Mouse (Mus musculus) frontal cortex, adult (tissue): Measurements from ENCODE around the gene Xbp1.
"Not testable (repeated sequence)": the region's sequence is repeated elsewhere in the genome, so short reads cannot be mapped to it uniquely, and the experiment has no call there.

Experiments
- ATAC-seq: cut with Nextera tagmentation; 2 replicates; pipeline ENCODE4 v1.9.2; 2017; ENCODE audit warnings: mild to moderate bottlenecking, moderate library complexity, mixed read lengths; ENCODE audit not compliant: low TSS enrichment

Xbp1 gene

DNA sequence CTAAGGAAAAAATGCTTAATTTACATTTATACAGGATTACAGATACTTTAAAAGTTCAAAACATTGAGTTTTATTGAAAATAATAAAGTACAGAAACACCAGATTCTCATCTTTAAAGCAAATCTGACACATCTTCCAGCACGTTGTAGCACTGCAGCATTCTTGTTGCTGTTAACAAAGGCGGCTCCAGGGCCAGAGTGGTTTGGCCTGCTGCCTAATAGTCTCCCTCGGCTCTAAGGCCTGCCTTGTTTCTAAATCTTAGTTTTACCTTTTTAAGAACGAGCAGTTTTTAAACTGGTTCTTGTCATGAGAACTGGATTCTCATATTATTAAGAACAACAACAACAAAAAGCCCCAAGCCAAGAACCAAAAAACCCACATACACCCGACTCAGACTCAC lies 8.4 kb downstream of the Xbp1 start:
- ATAC-seq = no peak

GRCm38 (mm10) chr11:5530172-5530571 lies 9.7 kb downstream of the Xbp1 start:
- ATAC-seq = no peak

- ATAC-seq = no peak
Observed at GRCm38 (mm10) chr11:5530717-5531116, 10.3 kb downstream of the Xbp1 start.

DNA sequence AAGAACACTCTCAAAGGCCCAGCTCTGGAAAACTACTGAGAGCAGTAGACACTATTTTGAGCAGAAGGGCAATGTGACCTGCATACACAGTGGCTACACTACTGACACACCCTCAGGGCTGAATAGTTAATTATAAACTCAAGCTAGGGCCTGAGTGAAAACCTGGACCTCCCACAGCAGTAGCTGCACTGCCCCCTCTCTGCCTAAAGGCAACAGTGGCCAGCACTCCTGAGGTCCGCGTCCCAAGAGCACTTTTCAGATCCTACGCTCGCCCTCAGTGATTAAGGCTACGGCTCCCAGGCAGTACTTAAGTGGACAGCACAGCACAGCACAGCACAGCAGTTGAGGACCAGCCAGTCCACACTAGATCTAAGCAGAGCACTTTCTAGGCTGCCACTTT lies 12.6 kb downstream of the Xbp1 start:
- ATAC-seq = no peak; the same call in 1 of the 2 replicates

- ATAC-seq = not testable (repeated sequence)
Observed at GRCm38 (mm10) chr11:5537454-5537853, 17.0 kb downstream of the Xbp1 start.

DNA sequence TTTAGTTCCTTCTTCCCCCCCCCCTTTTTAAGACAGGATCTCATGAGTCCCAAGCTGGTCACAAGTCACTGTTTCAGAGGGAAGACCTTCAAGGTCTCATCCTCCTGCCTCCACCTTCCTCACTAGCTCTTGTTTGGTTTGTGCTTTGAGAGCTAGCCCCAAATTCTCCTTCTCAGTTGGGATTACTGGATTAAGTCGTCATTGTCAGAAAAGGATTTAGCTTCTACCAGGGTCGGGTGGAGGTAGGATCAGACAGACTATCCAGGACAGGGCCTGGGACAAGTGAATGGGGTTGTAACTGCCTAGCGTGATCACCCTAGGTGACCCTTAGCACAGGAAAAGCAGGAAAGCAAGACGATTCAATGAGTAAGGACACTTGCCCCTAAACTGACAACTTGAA lies 19.9 kb downstream of the Xbp1 start:
- no peak for ATAC-seq

DNA sequence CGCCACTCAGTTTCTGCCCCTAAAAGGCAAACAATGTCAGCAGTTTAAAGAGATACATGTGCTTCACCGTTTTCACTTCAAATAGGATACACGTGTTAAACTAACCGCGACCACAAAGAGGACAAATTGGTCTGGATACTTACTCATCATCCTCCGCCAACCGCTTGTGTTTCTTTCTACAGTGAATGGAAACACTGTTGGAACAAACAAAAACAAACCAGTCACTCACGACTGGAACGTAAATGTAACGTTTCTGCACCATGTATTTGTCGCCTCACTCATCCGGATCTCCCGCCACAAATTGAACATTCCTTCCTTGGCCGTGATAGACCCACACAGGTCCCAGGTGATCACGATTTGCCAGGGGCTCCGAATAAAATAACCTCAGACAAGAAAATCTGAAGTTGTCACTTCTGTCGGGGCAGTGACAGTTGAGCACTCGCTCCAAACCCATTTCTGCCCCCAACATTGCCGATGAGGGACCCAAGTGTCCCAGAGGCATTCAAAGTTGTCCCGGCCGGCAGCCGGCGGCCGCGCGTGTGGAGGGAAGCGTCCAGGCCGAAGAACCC lies 20.9 kb downstream of the Xbp1 start:
- ATAC-seq = peak; percentile 3; the same call in 1 of the 2 replicates

- peak; percentile 99 for ATAC-seq
Observed at GRCm38 (mm10) chr11:5541799-5542481, 21.5 kb downstream of the Xbp1 start, which contains the start of gene Ccdc117. Gene Ccdc117, minus strand, starts transcription at chr11:5542187.

GRCm38 (mm10) chr11:5542482-5543185 lies 22.2 kb downstream of the Xbp1 start:
- no peak for ATAC-seq

- no peak for ATAC-seq
Observed at GRCm38 (mm10) chr11:5543281-5543680, 22.8 kb downstream of the Xbp1 start.

DNA sequence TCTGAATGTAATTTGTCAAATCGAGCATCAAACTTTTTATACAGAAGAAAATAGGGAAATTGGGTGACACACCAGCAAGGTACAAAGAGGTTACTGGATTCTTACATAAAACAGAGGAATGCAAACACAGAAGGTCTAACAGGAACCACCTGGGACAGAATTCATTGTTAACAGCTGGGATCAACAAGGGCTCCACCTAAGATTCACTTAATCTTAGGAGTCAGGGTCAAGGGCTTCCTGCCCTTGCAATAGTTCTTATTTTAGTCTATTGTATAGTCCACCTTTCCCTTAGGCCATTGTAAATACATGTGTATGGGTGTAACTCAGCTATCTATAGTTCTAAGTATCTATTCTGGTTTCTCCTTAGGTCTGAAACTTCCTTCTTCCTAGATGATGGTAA lies 24.2 kb downstream of the Xbp1 start:
- not testable (repeated sequence) for ATAC-seq

GRCm38 (mm10) chr11:5545457-5545856 lies 25.0 kb downstream of the Xbp1 start:
- ATAC-seq = no peak

GRCm38 (mm10) chr11:5546693-5547092 lies 26.2 kb downstream of the Xbp1 start:
- ATAC-seq = no peak

GRCm38 (mm10) chr11:5551430-5551829 lies 31.0 kb downstream of the Xbp1 start:
- ATAC-seq = no peak

DNA sequence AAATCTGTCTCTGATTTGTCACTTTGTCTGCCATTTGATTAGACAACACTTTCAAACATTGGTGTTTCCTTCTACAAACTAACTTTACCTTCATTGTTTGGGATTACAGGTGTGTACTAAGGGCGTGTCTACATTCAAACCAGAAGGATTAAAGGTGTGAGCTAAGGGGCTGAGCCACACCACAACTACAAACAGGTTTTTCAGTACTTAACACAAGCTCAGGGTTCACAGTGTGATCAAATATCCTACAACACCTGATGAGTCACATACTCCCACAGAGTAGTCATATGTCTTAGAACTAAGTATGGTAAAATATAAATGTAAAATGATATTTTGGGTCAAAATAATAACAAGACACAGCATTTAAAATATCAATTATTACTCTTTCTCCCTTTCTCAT lies 31.5 kb downstream of the Xbp1 start:
- ATAC-seq = no peak

- no peak for ATAC-seq
Observed at GRCm38 (mm10) chr11:5560273-5560672, 39.8 kb downstream of the Xbp1 start.

DNA sequence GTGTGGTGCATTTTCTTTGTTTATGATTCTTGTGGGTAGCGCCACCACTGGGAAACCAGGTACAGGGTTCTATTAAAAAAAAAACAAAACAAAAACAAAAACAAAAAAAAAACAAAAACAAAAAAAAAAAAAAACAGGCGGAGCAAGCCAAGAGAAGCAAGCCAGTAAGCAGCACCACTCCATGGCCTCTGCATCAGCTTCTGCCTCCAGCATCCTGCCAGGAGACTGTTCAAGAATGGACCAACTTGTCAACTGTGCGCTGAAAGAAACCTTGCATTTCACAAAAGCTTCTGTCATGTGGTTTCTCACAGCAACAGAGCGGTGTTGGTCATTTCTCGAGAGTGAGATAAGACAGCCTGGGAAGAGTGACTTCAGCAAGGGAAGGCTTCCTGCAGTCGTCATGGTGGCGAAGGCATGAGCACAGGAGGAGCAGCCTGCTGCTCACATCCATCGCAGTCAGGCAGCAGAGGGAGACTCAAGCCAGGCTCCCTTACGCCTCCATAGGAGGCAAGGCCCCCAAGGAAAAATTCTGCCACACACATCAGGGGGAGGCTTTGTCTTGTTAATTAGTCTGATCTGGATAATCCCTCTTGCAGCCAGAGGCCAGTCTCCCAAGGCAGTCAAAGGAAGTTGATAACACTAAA lies 42.3 kb downstream of the Xbp1 start:
- no peak for ATAC-seq

DNA sequence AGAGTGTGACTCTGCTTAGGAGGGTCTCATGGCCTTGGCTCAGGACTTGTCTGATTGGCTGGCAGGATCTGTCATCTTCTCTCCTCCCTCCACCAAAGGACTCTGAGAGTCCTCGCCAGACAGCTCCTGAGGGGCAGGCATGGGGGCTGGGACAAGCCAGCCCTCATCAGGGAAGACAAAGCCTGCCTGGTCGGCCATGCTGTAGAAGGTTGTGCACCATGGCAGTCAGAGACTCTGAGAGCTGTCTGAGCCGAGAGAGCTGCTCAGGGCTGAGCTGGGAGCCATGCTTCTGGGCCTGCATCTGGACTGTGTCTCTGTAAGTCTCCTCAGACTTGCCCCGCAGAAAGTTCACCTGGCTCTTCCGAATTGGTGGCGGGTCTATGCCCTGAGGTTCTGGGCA lies 43.4 kb downstream of the Xbp1 start:
- no peak for ATAC-seq

DNA sequence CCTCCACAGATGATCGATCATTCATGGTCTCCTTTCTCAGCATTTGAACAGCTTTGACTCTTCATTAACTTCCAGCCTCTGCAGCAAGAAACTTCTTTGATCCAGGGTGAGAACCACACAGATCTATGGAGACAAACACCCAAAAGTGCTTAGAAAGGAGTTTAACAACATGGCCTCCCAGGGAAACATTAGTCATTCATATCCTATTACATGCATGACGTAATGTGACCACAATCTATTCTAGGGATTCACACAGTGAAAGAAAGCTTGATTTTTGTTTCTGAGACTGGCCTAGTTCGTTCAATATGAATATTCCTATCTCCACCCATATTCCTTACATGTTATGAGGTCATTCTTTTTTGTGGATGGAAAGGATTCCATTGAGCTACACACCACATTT lies 45.1 kb downstream of the Xbp1 start:
- ATAC-seq = no peak

GRCm38 (mm10) chr11:5566506-5566905 lies 46.0 kb downstream of the Xbp1 start:
- no peak for ATAC-seq

- no peak for ATAC-seq
Observed at GRCm38 (mm10) chr11:5567654-5568053, 47.2 kb downstream of the Xbp1 start.

GRCm38 (mm10) chr11:5568082-5568481 lies 47.6 kb downstream of the Xbp1 start:
- ATAC-seq = no peak

- no peak for ATAC-seq
Observed at GRCm38 (mm10) chr11:5569474-5569873, 49.0 kb downstream of the Xbp1 start, which contains the start of gene Ankrd36. Gene Ankrd36, plus strand, starts transcription at chr11:5569684.
